Comparison of ENCODE assay signal across 28 mouse cellular contexts in genomic region chr5:76543200-76543599, GRCm38 (mm10). TPM values are rescaled to one million over a fixed set of nuclear protein-coding genes. Genes with fewer than 3 reads are reported as not detected.
"Had no signal": no experiment of that assay in that cellular context is flagged by ENCODE, and none has a peak within 500 bp of the region (broad histone marks: within the 10 kb centered on the region; RNA-seq: fewer than 3 reads in every experiment).

No protein-coding gene starts in this region.

- H3K27ac ChIP-seq: kidney, postnatal 0 days; layer of hippocampus, adult 2 months; left cerebral cortex, adult 2 months; liver, embryonic 13.5 days; midbrain, embryonic 12.5 days; midbrain, embryonic 15.5 days; neural tube, embryonic 13.5 days; stomach, postnatal 0 days had no signal

- H3K4me3 ChIP-seq: layer of hippocampus, adult 2 months; left cerebral cortex, adult 2 months; liver, embryonic 13.5 days; midbrain, embryonic 12.5 days; midbrain, embryonic 15.5 days; neural tube, embryonic 13.5 days had no signal

- H3K4me1 ChIP-seq: liver, embryonic 13.5 days; midbrain, embryonic 12.5 days; midbrain, embryonic 15.5 days; neural tube, embryonic 13.5 days had no signal

- ATAC-seq: midbrain, embryonic 15.5 days had no signal

- DNase-seq: kidney, postnatal 25 days; layer of hippocampus, postnatal 36 days; liver, embryonic 13.5 days; lung, adult 2 months; lung, postnatal 14 days; lung, postnatal 4 days had no signal

- H3K27me3 ChIP-seq: liver, embryonic 13.5 days; midbrain, embryonic 12.5 days; midbrain, embryonic 15.5 days; neural tube, embryonic 13.5 days had no signal

RNA-seq across cellular contexts. Expression of gene Gm7271, which starts 59.4 kb away (rescaled TPM):
- total RNA-seq: layer of hippocampus, adult 2 months; layer of hippocampus, postnatal 10 days; layer of hippocampus, postnatal 36 days; left cerebral cortex, adult 2 months; left cerebral cortex, postnatal 36 days; liver, adult 2 months; megakaryocyte progenitor cell, adult 5-6 weeks; neutrophil, adult 5-6 weeks had no signal
- polyA plus RNA-seq: intestine, embryonic 14.5 days; intestine, postnatal 0 days; kidney, adult 2 months; kidney, embryonic 14.5 days; kidney, postnatal 0 days; large intestine, adult 2 months; limb, embryonic 11.5 days; limb, embryonic 14.5 days; liver, adult 2 months; liver, embryonic 13.5 days; liver, embryonic 16.5 days; lung, adult 2 months; lung, embryonic 16.5 days; midbrain, embryonic 12.5 days; midbrain, embryonic 15.5 days; stomach, embryonic 14.5 days; stomach, postnatal 0 days had no signal
